Mouse (Mus musculus) ES-E14 (cell line): ENCODE data around the gene Cadm1. TPM values are rescaled to one million over a fixed set of nuclear protein-coding genes. Genes with fewer than 3 reads are reported as not detected.

Experiments
- DNase-seq: peaks from one replicate; pipeline ENCODE4 v3.0.0-alpha.2; 2013; ENCODE audit warnings: low read depth, low spot score
- H3K27ac ChIP-seq: 2 replicates; pipeline ENCODE4 v1.5.1; 2012; ENCODE audit warnings: low read depth, mild to moderate bottlenecking, low read length, moderate library complexity, mixed read lengths; ENCODE audit not compliant: poor library complexity, insufficient read depth, severe bottlenecking
- H3K36me3 ChIP-seq: 2 replicates; pipeline ENCODE4 v1.6.1; 2012; ENCODE audit warnings: mild to moderate bottlenecking, low read length, moderate library complexity, mixed read lengths; ENCODE audit not compliant: control insufficient read depth, poor library complexity, insufficient read depth, severe bottlenecking
- H3K4me1 ChIP-seq, 2 experiments: fragments of 150-350 bp in 1 of 2; sonication (generic) in 1 of 2; 2 replicates each; pipeline ENCODE4 v1.6.1; 2012; ENCODE audit warnings: low read length in 2 of 2, mild to moderate bottlenecking in 1 of 2, mixed read lengths in 1 of 2; ENCODE audit not compliant: control insufficient read depth in 2 of 2, insufficient read depth in 2 of 2, poor library complexity in 1 of 2
- H3K4me3 ChIP-seq, 2 experiments: fragments of 150-350 bp in 1 of 2; sonication (generic) in 1 of 2; 2 replicates each; pipeline ENCODE4 v1.5.1; 2012; ENCODE audit warnings: low read length in 2 of 2, low read depth in 1 of 2, mild to moderate bottlenecking in 1 of 2, mixed read lengths in 1 of 2; ENCODE audit not compliant: insufficient read depth in 1 of 2, poor library complexity in 1 of 2, severe bottlenecking in 1 of 2
- H3K9ac ChIP-seq: 2 replicates; pipeline ENCODE4 v1.6.1; 2012; ENCODE audit warnings: low read depth, mild to moderate bottlenecking, low read length, mixed read lengths; ENCODE audit not compliant: poor library complexity, insufficient read depth, severe bottlenecking
- H3K9me3 ChIP-seq: fragments of 150-350 bp; sonication (generic); 2 replicates; pipeline ENCODE4 v1.6.1; 2012; ENCODE audit warnings: low read depth, mild to moderate bottlenecking, low read length; ENCODE audit not compliant: control insufficient read depth, insufficient read depth
- CHD2 ChIP-seq: IDR thresholded peaks from 2 replicates; pipeline ENCODE4 v1.6.1; 2014; ENCODE audit warnings: mild to moderate bottlenecking, low read depth, low read length, inconsistent platforms
- HCFC1 ChIP-seq: IDR thresholded peaks from 2 replicates; pipeline ENCODE4 v1.6.1; 2012; ENCODE audit warnings: low read length, inconsistent platforms, borderline replicate concordance; ENCODE audit not compliant: insufficient read depth
- MAFK ChIP-seq: IDR thresholded peaks from 2 replicates; pipeline ENCODE4 v1.6.1; 2014; ENCODE audit warnings: mild to moderate bottlenecking, low read depth, low read length, inconsistent platforms; ENCODE audit not compliant: insufficient read depth
- ZC3H11A ChIP-seq: IDR thresholded peaks from 2 replicates; pipeline ENCODE4 v1.6.1; 2012; ENCODE audit warnings: low read depth, mild to moderate bottlenecking, inconsistent platforms, low read length, borderline replicate concordance
- ZNF384 ChIP-seq: IDR thresholded peaks from 2 replicates; pipeline ENCODE4 v1.6.1; 2012; ENCODE audit warnings: low read depth, low read length, inconsistent platforms
- in situ Hi-C, 2 experiments: fragments of 600-800 bp; cut with MboI; formaldehyde crosslinking; loops; one replicate each; pipeline ENCODE4 v1.15.1; 2025; ENCODE audit warnings: low sequenced_read_pairs in 2 of 2, inconsistent platforms in 1 of 2; ENCODE audit not compliant: unreplicated experiment in 2 of 2
- total RNA-seq: library from RNA; depleted of rRNA; stranded (reverse); fragments of 300-350 nt; gene quantifications from 2 replicates; pipeline ENCODE4 v1.2.3, GENCODE M21; 2012

Gene Cadm1
- total RNA-seq, 1 experiment: 78.7 TPM

DNA sequence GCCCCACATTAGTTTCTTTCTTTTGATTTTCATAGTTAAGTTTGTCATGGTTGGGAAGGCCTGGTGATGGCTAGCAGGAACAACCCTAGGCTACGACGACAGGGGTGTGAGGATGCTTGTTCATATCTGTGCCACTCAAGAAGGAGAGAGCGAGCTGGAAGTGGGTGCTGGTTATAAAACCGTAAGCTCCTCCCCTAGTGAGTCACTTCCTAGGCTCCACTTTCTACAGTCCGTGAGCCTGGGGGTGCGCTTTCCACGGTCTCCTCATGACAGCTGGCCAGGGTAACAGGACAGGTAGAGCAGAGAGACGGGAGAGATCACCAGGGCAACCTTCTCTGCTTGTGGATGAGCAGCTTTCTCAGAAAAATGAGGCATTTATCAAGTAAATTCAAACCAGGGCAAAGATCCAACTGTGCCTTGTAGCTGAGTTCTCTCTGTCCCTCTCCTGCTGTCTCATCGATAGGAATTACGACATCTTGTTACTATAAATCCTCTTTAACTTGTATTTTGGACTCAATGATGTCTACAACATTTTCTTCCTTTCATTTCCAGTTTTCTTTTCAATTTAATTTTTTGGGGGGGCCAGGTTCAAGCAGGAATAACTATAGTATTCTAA is 23.1 kb downstream of the Cadm1 start:
- Histone ChIP-seq H3K9ac (no peak overlapping the region), H3K4me3 (no peak overlapping the region), H3K9me3 (no peaks in the 10 kb centered on the region), H3K27ac (no peak overlapping the region), H3K36me3 (no peaks in the 10 kb centered on the region), H3K4me1 (peaks cover 0 to 2% of the 10 kb centered on the region in 2 experiments; a peak in 1 of 4 replicates)
- in situ Hi-C loops: no loop called here
- no peak for DNase-seq
- TF ChIP-seq ZC3H11A: no peak
- no peak for TF ChIP-seq MAFK
- no peak for TF ChIP-seq ZNF384
- no peak for TF ChIP-seq CHD2
- no peak for TF ChIP-seq HCFC1

GRCm38 (mm10) chr9:47560726-47561125 is 30.8 kb downstream of the Cadm1 start:
- Histone ChIP-seq H3K27ac (no peak overlapping the region), H3K4me1 (peaks cover 5 to 9% of the 10 kb centered on the region in 2 experiments; a peak in 3 of 4 replicates), H3K36me3 (no peaks in the 10 kb centered on the region), H3K4me3 (no peak overlapping the region), H3K9ac (no peak overlapping the region), H3K9me3 (no peaks in the 10 kb centered on the region)
- DNase-seq: no peak
- in situ Hi-C loops: no loop called here
- TF ChIP-seq ZC3H11A (no peak), MAFK (no peak), HCFC1 (no peak), ZNF384 (no peak), CHD2 (no peak)

DNA sequence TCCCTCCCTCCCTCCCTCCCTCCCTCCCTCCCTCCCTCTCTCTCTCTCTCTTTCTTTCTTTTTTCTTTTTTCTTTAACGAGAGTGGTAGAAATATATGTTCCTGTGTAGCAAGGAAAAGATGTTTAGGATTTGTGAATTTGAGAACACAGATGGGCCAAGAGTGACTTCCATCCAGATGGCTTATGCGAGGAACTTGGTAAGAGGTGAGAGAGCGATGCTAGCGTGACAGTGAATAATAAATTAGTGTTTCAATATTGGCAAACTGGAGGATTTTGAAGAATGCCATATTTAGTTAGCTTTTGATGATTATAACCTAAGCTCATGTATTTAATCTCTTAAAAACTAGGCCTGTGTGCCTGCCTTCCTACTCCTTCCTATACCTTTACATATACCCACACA is 31.6 kb downstream of the Cadm1 start:
- Histone ChIP-seq H3K9me3 (no peaks in the 10 kb centered on the region), H3K27ac (no peak overlapping the region), H3K4me3 (no peak overlapping the region), H3K4me1 (peaks cover 5 to 9% of the 10 kb centered on the region in 2 experiments; a peak in 3 of 4 replicates), H3K9ac (no peak overlapping the region), H3K36me3 (no peaks in the 10 kb centered on the region)
- in situ Hi-C loops: no loop called here
- DNase-seq: no peak
- no peak for TF ChIP-seq ZNF384
- no peak for TF ChIP-seq CHD2
- TF ChIP-seq ZC3H11A: no peak
- no peak for TF ChIP-seq HCFC1
- no peak for TF ChIP-seq MAFK

GRCm38 (mm10) chr9:47565088-47565487 is 35.1 kb downstream of the Cadm1 start:
- Histone ChIP-seq H3K9me3 (no peaks in the 10 kb centered on the region), H3K4me1 (peaks cover 2 to 3% of the 10 kb centered on the region in 2 experiments; a peak in 2 of 4 replicates), H3K9ac (no peak overlapping the region), H3K36me3 (no peaks in the 10 kb centered on the region; the same call in 1 of the 2 replicates), H3K27ac (no peak overlapping the region), H3K4me3 (no peak overlapping the region)
- in situ Hi-C loops: no loop called here
- DNase-seq: no peak
- TF ChIP-seq ZNF384 (no peak), ZC3H11A (no peak), HCFC1 (no peak), CHD2 (no peak), MAFK (no peak)

GRCm38 (mm10) chr9:47567873-47568272 is 37.9 kb downstream of the Cadm1 start:
- H3K4me3 ChIP-seq: no peak overlapping the region
- no peaks in the 10 kb centered on the region for H3K9me3 ChIP-seq
- TF ChIP-seq MAFK (no peak), ZNF384 (no peak), ZC3H11A (no peak), CHD2 (no peak), HCFC1 (no peak)
- no peaks in the 10 kb centered on the region; the same call in 1 of the 2 replicates for H3K36me3 ChIP-seq
- in situ Hi-C loops: no loop called here
- no peak overlapping the region for H3K27ac ChIP-seq
- H3K9ac ChIP-seq: no peak overlapping the region; the same call in 1 of the 2 replicates
- no peak for DNase-seq
- peaks cover 3 to 7% of the 10 kb centered on the region in 2 experiments; a peak in 3 of 4 replicates for H3K4me1 ChIP-seq
